Mouse (Mus musculus): ENCODE data around the gene Osbp2. TPM values are rescaled to one million over a fixed set of nuclear protein-coding genes. Genes with fewer than 3 reads are reported as not detected.
"Not testable (repeated sequence)": the region's sequence is repeated elsewhere in the genome, so short reads cannot be mapped to it uniquely, and the experiment has no call there.

Gene Osbp2
- 10 to 100 TPM in 1 of 2 experiments, 1 to 10 TPM in 1; 9.8 to 11.4 TPM for total RNA-seq (2021)

DNA sequence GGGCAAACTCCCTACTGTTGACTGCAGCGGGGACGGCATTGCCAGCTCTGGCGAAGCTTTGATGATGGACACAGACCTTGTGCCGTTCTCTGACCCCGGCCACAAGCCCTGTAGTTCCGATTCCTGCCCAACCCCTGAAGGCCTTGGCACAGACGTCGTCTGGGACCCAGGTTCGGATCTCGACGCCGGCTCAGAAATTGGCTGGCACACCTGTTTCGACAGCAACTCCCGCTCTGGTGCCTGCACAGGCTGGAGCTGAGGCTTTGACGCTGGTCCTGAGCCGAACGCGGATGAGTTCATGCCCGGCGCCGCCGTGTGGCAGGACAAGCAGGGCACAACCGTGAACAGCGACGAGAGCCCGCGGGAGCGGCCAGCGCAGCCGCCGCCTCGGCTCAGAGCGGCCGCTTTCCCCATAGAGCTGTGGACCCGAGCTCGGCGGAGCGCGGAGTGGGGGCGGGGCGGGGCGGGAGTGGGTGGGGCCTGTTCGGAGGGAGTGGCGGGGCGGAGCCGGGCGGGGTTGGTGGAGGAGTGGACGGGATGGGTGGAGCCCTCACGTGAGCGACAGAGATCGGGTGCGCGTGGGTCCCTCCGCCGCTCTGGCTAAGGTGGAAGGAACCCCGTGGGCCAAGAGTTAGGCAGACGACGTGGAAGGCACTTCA lies at the start of gene Osbp2:
Gene Osbp2, minus strand, starts transcription at position 450 of the 659 bp plus-strand sequence.
- intact Hi-C loops (cut with DNase I) = loop anchor here (5.0 kb wide), 1 partner anchor 56 kb away; no protein-coding TSS in a partner anchor
- no peak for DNase-seq (ENCODE audit: low spot score)

DNA sequence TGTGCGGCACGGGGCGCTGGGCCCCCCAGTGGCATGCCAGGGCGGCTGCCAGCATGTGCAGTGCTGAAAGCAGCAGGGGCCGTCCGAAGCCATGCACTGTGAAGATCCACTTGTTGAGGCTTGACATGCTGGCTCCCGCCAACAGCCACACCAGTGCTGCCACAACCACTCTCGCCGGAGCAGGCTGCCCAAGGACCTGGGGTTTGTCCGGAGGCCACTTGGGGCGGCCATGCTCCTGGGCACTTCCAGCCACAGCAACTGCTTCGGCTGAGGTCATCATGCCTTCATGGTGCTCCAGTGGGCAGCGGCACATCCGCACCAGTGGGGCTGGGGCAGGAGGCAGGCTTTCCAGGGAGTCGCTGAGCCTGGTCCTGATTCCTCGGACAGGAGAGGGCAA lies 49.2 kb upstream of the Osbp2 start:
- DNase-seq (ENCODE audit: low spot score) = no peak
- intact Hi-C loops (cut with DNase I) = loop anchor here (2.0 kb wide), 1 partner anchor 18 kb away; the partner anchor contains the start of genes 4921536K21Rik and Dusp18

DNA sequence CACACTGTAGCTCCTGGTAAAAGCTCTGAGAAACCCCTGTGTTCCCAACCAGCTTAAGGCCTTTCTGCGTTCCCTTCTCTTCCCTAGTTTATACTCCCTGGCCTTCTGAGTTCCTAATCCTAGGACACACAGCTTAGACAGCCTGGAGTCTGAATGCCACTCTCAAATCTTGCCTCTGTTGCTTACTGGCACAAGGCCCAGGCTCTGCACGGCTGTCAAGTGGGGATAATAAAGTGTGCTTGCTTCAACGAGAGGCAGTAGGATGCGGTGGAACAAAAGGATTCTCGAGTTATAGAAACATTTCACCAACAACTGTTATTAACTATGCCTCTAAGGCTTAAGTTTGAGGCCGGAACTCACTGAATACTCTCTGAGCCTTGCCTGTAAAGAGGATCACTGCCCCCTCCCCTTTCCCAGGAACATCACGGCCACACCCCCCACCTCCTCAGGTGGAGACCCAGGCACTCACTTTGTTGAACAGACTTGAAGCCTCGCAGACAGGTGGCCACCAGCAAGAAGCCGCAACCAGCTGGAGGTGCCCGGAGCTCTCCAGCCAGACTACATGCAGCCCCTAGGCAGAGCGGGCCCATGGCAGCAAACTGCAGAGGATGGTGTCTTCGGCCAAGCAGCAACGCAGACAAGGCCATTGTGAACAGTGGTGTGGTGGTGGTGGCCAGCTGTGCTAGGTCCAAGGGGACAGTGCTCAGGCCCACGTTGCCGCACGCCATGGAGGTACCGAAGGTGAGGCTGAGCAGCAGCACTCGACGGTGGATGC lies 48.6 kb upstream of the Osbp2 start:
- no peak for DNase-seq (ENCODE audit: low spot score)
- intact Hi-C loops (cut with DNase I) = loop anchor here (2.0 kb wide), 1 partner anchor 17 kb away; the partner anchor contains the start of genes 4921536K21Rik and Dusp18

DNA sequence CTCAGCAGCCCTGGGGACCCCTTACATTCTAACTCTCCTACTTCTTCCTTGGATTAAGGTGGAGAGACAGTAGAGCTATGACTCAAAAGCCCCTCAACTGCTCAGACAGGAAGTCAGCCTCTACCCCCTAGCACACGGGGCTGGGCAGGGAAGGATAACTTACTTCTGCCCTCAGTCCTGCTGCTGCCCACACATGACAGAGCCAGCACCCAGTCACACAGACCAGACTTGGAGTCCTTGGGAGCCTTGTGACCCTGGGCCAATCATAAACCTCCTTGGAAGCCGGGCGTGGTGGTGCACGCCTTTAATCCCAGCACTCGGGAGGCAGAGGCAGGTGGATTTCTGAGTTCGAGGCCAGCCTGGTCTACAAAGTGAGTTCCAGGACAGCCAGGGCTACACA lies 47.7 kb upstream of the Osbp2 start:
- intact Hi-C loops (cut with DNase I); DNase-seq (ENCODE audit: low spot score): not testable (repeated sequence)

DNA sequence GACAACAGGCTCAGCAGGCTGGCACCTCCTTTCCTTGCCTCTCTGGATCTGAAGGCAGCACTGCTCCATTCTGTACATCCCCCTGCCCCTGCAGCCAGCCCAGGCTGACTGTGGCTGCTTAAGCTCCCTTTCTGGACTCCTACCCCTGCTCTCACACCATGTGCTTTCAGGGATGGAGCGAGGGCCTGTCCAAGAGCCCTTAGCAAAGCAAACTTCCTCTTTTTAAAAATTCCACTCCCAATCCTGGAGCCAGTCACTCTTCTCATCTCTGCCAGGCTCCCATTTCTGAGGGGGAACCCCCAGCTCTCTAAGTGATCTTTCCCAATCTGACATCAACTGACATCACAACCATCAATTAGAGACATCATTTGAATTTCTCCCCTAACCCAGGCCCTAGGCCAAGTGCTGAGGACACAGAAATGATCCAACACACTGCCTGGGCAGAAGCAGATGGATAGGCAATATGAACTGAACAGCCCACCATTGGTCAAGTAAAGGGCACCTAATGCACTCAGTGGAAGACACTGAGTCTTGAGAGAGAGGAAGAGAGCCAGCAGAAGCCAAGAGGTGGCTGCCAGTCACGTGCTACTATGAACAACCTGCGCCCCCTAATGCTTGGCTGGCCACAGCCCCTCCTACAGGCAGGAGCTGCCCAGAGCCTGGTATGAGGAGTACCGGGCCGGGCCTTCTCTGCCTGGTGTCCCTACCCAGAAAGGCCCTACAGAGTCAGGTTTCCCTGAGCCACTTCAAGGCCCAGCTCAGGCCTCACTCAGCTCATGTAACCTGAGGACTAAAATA lies 47.0 kb upstream of the Osbp2 start:
- intact Hi-C loops (cut with DNase I) = no loop called here
- no peak for DNase-seq (ENCODE audit: low spot score)

DNA sequence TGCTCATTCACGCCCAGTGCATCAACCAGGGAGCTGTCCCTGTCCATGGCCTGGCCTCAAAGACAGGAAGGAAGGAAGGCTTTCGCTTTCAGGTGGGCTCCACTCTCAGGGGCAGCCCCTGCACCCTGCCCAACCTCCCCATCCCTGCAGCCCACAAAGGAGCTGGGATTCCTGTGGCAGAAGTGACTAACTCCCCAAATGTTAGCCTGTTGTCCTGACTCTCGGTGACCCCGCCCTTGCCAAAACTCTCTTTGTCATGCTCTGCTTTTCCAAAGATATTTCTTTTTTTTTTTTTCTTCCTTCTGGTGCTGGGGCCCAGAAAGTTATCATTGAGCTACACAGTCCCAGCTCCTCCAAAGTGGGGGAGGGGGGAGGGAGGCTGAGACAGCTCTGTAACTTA lies 45.5 kb upstream of the Osbp2 start:
- no peak for DNase-seq (ENCODE audit: low spot score)
- intact Hi-C loops (cut with DNase I) = no loop called here

DNA sequence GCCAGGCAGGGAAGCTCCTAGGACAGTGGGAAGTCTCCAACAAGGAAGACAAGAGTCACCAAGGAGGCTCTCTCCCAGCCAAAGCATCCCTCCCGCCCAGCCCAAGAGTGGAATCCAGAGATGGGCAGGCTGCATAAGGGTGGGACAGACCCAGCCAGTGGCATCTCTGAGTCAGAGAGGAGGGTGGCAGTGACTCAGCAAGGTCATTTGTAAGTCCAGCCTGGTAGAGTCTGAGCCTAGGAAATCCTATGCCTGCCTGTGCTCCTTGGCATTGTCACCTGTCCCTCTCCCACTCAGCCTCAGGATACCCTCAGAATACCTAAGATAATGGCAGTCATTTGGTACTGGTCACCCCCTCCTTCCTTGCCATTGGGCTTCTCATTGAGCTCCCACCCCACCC lies 41.7 kb upstream of the Osbp2 start:
- intact Hi-C loops (cut with DNase I) = no loop called here
- no peak for DNase-seq (ENCODE audit: low spot score)

DNA sequence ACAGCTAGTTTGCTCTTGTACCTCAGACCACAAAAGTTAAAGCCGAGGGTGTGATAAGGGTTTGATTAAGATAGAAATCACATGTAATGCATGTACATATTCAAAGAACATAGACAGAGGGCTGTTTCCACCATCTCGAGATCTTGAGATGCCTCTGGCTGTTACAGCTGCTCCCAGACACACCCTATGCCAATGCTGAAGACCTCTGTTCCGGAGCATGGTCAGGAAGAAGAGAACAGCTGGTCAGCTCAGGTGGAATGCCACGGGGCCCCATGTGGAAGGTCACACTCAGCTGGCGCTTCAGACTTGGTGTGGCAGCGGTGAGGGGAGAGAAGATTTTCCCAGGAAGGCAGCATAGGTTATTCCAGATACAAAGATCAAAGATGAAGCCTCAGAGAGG lies 41.0 kb upstream of the Osbp2 start:
- DNase-seq (ENCODE audit: low spot score) = no peak
- intact Hi-C loops (cut with DNase I) = no loop called here

DNA sequence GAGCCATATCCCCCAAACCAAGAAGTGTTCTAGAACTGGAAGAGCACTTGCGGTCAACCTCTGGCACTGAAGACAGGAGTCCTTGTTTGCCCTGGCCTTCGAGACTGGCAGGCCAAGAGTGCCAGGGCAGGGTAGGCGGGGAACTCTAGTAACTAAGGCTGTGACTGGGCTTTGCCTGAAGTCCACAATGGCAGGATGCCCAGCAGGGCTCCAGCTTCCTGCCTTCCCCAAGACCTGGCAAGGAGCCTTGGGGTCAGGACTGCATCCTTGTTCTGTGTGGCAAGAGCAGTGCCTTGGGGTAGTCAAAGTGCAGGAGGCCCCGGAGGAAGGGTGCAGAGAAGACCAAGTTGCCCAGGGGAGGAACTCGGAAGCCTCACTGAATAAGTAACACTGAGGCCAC lies 39.3 kb upstream of the Osbp2 start:
- peak; percentile 51 for DNase-seq (ENCODE audit: low spot score)
- intact Hi-C loops (cut with DNase I) = no loop called here

DNA sequence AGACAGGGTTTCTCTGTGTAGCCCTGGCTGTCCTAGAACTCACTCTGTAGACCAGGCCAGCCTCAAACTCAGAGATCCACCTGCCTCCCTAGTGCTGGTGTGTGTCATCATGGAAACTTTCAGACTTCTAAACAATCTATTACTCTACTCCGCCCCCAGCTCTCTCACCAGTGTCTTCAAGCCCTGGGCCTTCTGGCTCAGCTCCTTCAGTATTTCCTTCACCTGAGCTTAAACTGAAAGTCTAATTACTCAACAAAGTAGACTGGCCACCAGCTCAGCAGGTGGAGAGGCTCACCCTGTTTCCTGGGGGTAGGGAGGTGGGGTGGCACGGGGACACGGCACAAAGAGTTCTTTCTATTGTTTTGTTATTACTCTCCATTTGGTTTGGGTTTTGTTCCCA lies 38.8 kb upstream of the Osbp2 start:
- no peak for DNase-seq (ENCODE audit: low spot score)
- intact Hi-C loops (cut with DNase I) = no loop called here

DNA sequence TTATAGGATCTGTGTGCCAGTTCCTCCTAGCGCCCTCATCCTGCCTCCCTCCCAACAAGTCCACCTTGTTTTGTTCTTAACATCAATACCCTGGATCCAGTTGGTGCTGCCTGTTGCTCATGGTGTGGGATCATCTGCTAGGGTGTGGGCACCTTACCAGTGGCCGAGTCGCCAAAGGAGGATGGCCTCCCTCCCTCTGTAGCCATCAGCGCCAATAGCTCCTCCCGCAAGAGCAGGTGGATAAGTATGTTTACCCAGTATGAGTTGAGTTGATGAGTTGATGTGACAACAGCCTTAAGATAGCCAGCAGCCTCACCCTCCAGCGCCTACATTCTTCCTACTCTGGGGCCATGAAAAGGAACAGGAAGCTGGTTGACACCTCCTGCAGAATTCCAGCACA lies 36.6 kb upstream of the Osbp2 start:
- DNase-seq (ENCODE audit: low spot score) = no peak
- intact Hi-C loops (cut with DNase I) = no loop called here

DNA sequence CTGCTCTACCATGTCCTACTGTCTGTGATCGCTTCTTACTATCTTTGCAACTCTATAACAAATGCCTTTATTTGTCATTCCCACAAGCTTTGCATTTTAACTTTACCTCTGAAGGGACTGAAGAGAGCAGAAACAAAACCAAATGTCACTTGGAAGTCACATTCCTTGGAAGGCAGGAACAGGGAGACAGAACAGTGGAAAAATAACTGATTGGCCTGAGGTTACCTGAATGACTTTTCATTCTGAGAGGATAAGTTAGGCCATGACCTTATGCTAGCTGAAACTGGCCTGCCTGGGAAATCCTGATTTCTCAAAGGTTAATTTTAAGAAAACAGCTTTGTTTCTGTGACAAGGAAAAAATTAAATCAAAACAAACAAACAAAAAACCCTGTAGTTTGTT lies 32.2 kb upstream of the Osbp2 start:
- intact Hi-C loops (cut with DNase I) = loop anchor here (2.0 kb wide), 1 partner anchor 17 kb away; no protein-coding TSS in a partner anchor

DNA sequence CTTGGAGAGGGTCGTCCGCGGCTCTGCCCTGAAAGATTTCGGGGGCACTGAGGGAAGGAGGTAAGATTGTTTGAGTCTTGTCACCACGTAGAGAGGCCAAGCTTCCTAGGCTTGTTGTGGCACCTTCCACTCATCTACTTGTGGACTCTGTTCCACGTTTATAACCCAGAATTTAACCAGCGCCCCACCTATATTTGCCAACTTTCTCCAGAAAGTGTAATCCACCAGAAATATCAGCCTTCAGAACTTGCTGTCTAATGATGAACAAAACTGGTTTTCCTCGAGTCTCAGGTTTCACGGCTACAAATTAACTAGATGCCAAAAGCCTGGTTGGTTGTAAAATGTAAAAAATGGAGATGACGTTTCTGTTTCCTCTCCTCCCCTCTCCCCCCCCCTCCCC lies 31.8 kb upstream of the Osbp2 start:
- intact Hi-C loops (cut with DNase I) = loop anchor here (2.0 kb wide), 1 partner anchor 17 kb away; no protein-coding TSS in a partner anchor
- no peak for DNase-seq (ENCODE audit: low spot score)

More for the DNA sequence above, 32.2 kb upstream of the Osbp2 start:
- no peak for DNase-seq (ENCODE audit: low spot score)

DNA sequence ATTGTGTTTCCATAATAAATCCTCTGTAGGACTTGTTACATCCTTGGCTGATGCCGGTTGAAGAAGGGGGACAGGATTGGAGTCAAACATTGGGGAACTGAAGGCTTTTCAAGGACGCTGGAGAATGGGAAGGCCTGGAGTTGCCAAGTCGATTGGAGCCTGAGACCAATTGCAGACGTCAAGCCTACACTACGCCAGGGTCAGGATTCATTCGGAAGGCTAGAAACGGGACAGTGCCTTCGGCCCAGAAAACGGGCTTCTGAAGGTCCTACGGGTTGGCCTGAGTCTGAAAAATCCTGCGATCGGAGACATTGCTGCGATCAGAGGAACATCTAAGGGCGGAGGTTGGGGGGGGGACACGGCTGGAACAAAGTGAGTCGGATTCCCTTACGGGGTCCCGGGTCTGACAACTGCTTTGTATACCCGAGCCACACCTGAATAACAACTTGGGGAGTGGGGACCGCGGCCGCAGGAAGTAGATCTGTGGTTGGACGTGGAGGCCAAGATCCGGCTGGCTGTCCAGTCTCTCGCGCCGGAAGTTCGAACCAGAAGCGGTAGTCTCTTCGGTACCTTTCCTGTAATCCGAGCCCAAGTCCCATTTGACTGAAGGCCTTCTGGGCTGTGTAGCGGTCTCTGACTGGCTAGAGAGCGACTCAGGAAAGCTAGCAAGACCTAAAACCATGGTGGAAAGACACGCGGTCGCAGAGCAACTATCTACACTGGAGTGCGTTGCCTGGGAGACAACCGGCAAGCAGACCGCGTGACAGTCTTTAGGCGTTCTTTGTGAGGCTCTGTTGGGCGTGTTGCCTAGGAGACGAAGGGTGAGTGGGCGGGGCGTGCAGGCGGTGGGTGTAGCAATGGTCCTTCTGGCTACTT lies 30.9 kb upstream of the Osbp2 start, which contains the start of the genes 4921536K21Rik and Dusp18:
Gene 4921536K21Rik, minus strand, starts transcription at position 693 of the 876 bp plus-strand sequence.
Gene Dusp18, plus strand, starts transcription at position 835 of the 876 bp plus-strand sequence.
- peak; percentile 85 for DNase-seq (ENCODE audit: low spot score)
- intact Hi-C loops (cut with DNase I) = loop anchor here (2.0 kb wide), 1 partner anchor 18 kb away; no protein-coding TSS in a partner anchor

DNA sequence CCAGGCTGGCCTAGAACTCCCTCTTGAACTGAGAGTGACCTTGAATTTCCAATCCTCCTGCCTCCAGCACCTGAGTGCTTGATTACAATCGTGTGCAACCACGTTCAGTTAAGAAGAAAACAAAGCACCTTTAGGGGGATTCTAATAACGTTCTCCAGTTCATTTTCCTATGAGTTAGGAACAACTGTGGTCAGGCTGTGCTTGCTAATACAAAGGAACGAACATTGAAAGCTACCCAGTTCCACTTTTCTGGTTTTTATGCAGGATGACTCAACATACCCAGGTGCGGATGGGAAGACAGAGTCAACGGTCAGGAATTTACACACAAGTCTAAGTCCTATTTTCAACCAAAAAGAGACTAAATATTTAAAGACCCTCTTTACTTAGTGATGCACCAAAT lies 30.3 kb upstream of the Osbp2 start:
- intact Hi-C loops (cut with DNase I) = loop anchor here (2.0 kb wide), 1 partner anchor 19 kb away; no protein-coding TSS in a partner anchor
- no peak for DNase-seq (ENCODE audit: low spot score)

DNA sequence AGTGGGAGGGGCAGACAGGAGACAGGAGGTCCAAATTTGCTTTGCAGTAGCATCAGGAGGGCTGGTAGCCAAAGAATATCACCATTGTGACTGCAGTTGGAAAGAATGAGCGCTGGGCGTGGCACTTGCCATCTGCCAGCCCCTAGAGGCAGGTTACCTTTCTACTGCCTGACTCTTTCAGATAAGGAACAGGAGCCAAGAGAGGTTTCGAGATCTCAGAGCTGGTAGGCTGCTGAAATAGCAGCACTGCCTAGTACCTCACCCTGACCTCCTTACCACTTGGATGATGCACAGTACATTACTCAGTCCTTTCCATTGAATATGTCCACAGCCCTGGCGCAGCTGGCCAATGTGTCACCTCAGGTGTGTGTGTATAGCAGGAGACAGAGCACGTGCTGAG lies 23.6 kb upstream of the Osbp2 start:
- no peak for DNase-seq (ENCODE audit: low spot score)
- intact Hi-C loops (cut with DNase I) = loop anchor here (10.0 kb wide), 1 partner anchor 353 kb away; no protein-coding TSS in a partner anchor

DNA sequence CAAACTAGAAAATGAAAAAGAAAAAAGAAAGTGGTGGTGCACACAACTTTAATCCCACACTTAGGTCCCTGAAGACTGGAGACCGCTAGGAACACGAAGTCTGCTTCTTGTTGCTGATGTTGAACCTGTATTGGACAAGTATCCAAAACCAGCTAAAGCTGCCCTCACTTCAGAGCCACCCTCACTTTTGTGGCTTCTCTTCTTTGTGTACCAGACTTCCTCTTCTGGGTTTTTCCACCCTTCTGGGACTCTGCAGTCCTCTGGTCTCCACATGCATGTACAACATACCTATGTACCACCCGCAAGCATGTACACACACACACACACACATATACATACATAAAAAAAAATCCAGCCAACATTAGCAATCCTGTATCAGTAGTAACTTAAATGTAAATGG lies 20.0 kb upstream of the Osbp2 start:
- intact Hi-C loops (cut with DNase I) = loop anchor here (5.0 to 10.0 kb wide), 2 partner anchors 166 to 349 kb away; no protein-coding TSS in a partner anchor
- no peak for DNase-seq (ENCODE audit: low spot score)

DNA sequence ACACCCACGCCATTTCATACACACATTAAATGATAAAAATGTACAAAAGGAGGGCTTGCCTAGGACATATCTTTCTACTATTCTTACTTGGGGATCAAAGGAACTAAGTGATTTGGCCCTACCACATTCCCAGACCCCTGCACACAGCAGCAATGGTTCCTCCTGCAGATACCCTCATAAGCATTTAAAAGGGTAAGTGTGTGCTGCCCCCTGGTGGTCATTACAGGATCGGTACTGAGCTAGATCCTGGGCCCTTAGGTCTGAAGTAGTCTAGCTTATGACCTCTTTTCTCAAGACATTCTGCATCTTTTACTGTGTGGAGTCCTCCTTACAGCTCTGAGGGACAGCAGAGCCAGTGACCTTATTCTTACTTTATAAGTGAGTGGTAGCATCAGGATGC lies 16.1 kb upstream of the Osbp2 start:
- no peak for DNase-seq (ENCODE audit: low spot score)

DNA sequence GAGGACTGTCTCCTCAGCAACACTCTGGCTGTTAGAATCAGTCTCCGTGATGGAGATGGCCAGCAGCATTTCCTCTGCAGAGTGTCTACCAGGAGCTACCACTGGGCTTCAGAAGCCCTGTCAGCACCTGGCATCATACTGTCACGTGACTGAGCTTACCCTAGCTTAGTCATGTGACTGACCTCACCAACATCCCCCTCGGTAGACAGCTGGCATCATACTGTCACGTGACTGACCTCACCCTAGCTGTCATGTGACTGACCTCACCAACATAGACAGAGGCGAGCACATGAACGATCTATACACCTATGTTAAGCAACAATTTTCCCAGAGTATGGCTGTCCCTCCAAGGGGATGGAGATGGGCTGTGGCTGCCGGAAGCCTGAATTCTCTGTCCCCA lies 15.0 kb upstream of the Osbp2 start:
- DNase-seq (ENCODE audit: low spot score) = no peak
- intact Hi-C loops (cut with DNase I) = loop anchor here (1.0 to 10.0 kb wide), 2 partner anchors 70 to 404 kb away; no protein-coding TSS in a partner anchor

More for the DNA sequence above, 16.1 kb upstream of the Osbp2 start:
- intact Hi-C loops (cut with DNase I) = loop anchor here (1.0 to 10.0 kb wide), 5 partner anchors 35 to 405 kb away; partner anchors contain the start of gene Slc35e4

Data from heart, postnatal 25 days (tissue).